Mouse (Mus musculus) lung, embryonic 14.5 days (tissue): ENCODE measurements around the gene 4930595D18Rik. TPM values are rescaled to one million over a fixed set of nuclear protein-coding genes. Genes with fewer than 3 reads are reported as not detected.

Experiments
- ATAC-seq: fragments of 200-750 bp; cut with Nextera tagmentation; 2 replicates; pipeline ENCODE4 v1.8.0; 2017; ENCODE audit warnings: mild to moderate bottlenecking, moderate TSS enrichment, moderate library complexity; ENCODE audit not compliant: insufficient read depth
- DNase-seq: peaks from one replicate; pipeline ENCODE4 v3.0.0-alpha.2; 2015
- H3K27ac ChIP-seq: fragments of 300-500 bp; sonication (generic); 2 replicates; pipeline ENCODE4 v1.5.1; 2014; ENCODE audit warnings: low read depth, mild to moderate bottlenecking, moderate library complexity
- H3K27me3 ChIP-seq: fragments of 300-500 bp; sonication (generic); 2 replicates; pipeline ENCODE4 v1.6.1; 2014; ENCODE audit warnings: low read length, control low read depth; ENCODE audit not compliant: insufficient read depth
- H3K36me3 ChIP-seq: fragments of 300-500 bp; sonication (generic); 2 replicates; pipeline ENCODE4 v1.6.1; 2014; ENCODE audit warnings: control low read depth; ENCODE audit not compliant: insufficient read depth
- H3K4me1 ChIP-seq: fragments of 300-500 bp; sonication (generic); 2 replicates; pipeline ENCODE4 v1.6.1; 2014; ENCODE audit warnings: antibody characterized with exemption, control low read depth; ENCODE audit not compliant: insufficient read depth
- H3K4me2 ChIP-seq: fragments of 300-500 bp; sonication (generic); 2 replicates; pipeline ENCODE4 v1.6.1; 2014; ENCODE audit warnings: mild to moderate bottlenecking
- H3K4me3 ChIP-seq: fragments of 300-500 bp; sonication (generic); 2 replicates; pipeline ENCODE4 v1.5.1; 2014; ENCODE audit warnings: low read depth, low read length
- H3K9ac ChIP-seq: fragments of 300-500 bp; sonication (generic); 2 replicates; pipeline ENCODE4 v1.6.1; 2014
- H3K9me3 ChIP-seq: fragments of 300-500 bp; sonication (generic); 2 replicates; pipeline ENCODE4 v1.6.1; 2016; ENCODE audit warnings: low read depth, low read length, control low read depth
- CTCF ChIP-seq: IDR thresholded peaks from 2 replicates; pipeline ENCODE4 v1.5.1; 2016; ENCODE audit warnings: antibody characterized with exemption, low read depth
- WGBS: fragments of 180-500 bp; shearing (Covaris S2); extraction: QIAGEN DNeasy Blood & Tissue Kit; methylation state at CpG from one replicate; pipeline ENCODE4 v1.1.7; 2014; 5-methylcytosine and 5-hydroxymethylcytosine counted together
- polyA plus RNA-seq: library from polyadenylated mRNA; unstranded; fragments of >200 nt; fragmentation: Nextera tagmentation; extraction: Ambion mirVana; gene quantifications from 2 replicates; pipeline ENCODE4 v1.2.1, GENCODE M21; 2014

Gene 4930595D18Rik
- polyA plus RNA-seq, 1 experiment from 2014 or later, result not detected

DNA sequence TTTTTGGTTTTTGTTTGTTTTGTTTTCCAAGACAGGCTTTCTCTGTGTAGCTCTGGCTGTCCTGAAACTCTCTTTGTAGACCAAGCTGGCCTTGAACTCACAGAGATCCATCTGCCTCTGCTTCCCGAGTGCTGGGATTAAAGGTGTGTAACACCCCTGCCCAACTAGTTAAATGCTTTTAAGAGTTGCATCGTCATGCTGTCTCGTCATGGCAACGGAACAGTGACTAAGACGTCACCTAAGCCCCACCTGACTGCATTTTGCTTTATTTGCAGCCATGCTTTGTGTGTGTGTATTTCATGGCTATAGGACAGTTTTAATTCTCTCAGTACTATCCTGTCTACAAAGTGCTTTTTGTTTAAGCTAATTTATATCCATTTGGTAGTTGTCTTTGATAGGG is 27.4 kb upstream of the 4930595D18Rik start:
- H3K27ac ChIP-seq, result no peak overlapping the region
- no peak overlapping the region for H3K9ac ChIP-seq
- no peaks in the 10 kb centered on the region for H3K9me3 ChIP-seq
- H3K4me1 ChIP-seq, result no peaks in the 10 kb centered on the region
- 77% methylated on average over 5 of the region's 5 CpGs for WGBS
- no peaks in the 10 kb centered on the region for H3K36me3 ChIP-seq
- no peak for ATAC-seq
- H3K4me2 ChIP-seq, result no peak overlapping the region
- H3K4me3 ChIP-seq, result no peak overlapping the region
- no peak for TF ChIP-seq CTCF
- DNase-seq, result no peak
- no peaks in the 10 kb centered on the region for H3K27me3 ChIP-seq

- Histone ChIP-seq H3K9me3 (no peaks in the 10 kb centered on the region), H3K4me2 (no peak overlapping the region), H3K27ac (no peak overlapping the region), H3K9ac (no peak overlapping the region), H3K36me3 (no peaks in the 10 kb centered on the region), H3K27me3 (no peaks in the 10 kb centered on the region), H3K4me3 (no peak overlapping the region), H3K4me1 (no peaks in the 10 kb centered on the region)
- 70% methylated on average over 3 of the region's 3 CpGs for WGBS
- no peak for TF ChIP-seq CTCF
- no peak for DNase-seq
- no peak for ATAC-seq
These were observed 23.4 kb upstream of the 4930595D18Rik start for GRCm38 (mm10) chr12:111207641-111208040.

DNA sequence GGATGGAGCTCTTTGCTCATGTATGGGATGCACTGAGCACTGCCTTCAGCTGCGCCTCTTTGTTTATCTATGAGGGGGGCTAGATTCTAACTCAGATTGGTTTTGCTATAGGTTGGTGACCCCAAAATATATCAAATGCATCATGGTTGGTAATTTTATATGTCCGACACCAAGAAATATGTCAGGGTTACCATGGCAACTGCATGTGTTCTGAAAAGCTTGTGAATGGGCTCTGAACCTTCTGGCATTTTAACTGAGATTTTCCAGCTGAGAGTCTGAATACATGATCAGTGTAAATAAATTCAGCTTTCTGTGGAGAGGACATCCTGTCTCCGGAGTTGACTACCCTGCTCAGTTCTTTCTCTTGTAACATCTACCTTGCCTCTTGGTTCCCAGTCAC is 19.7 kb upstream of the 4930595D18Rik start:
- Histone ChIP-seq H3K9me3 (no peaks in the 10 kb centered on the region), H3K27ac (no peak overlapping the region), H3K27me3 (no peaks in the 10 kb centered on the region), H3K4me2 (no peak overlapping the region), H3K36me3 (no peaks in the 10 kb centered on the region), H3K9ac (no peak overlapping the region), H3K4me1 (no peaks in the 10 kb centered on the region), H3K4me3 (no peak overlapping the region)
- ATAC-seq, result no peak
- no peak for TF ChIP-seq CTCF
- 51% methylated on average over 3 of the region's 3 CpGs for WGBS
- DNase-seq, result peak; percentile 21

DNA sequence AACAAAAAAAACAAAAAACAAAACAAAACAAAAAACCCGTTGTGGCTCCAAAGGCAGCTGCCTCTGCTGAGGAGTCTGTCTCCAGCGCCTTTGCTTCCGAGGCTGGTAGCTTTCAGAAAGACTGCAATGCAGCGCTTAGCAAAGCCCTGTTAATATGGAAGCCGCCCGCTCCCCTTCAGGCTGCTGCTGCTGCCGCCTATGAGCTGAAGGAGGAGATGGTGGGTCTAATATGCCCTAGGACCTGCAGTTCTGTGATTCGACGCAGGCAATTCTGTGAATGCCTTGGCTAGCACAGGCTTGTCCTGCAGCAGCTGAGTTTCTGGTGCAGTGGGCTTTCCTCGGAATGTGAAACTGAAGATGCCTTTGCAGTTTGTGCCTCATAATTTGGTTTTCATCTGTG is 18.8 kb upstream of the 4930595D18Rik start:
- Histone ChIP-seq H3K4me2 (no peak overlapping the region), H3K4me3 (no peak overlapping the region), H3K9ac (no peak overlapping the region), H3K27me3 (no peaks in the 10 kb centered on the region), H3K27ac (no peak overlapping the region), H3K9me3 (no peaks in the 10 kb centered on the region), H3K36me3 (no peaks in the 10 kb centered on the region), H3K4me1 (no peaks in the 10 kb centered on the region)
- ATAC-seq (no peak), DNase-seq (no peak)
- 75% methylated on average over 10 of the region's 10 CpGs for WGBS
- no peak for TF ChIP-seq CTCF

DNA sequence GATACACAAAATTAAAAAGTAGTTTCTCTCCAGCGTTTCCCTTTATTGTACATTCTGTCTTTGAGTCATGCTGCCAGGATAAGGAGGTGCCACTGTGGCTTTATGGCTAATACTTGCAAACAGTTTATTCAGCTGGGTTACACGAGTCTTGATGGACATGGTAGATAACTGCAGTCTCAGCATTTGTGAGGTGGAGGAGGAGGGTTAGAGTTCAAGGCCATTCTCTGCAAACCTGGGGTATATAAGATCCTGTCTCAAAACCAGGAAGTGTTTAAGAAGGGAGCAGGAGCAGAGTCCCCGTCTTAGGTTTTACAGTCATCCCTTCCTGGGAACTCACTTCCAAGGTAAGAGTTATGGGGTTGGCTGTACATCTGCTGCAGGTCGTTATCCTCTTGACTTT is 12.3 kb upstream of the 4930595D18Rik start:
- no peaks in the 10 kb centered on the region for H3K27me3 ChIP-seq
- no peak for ATAC-seq
- no peak overlapping the region for H3K27ac ChIP-seq
- no peaks in the 10 kb centered on the region for H3K4me1 ChIP-seq
- TF ChIP-seq CTCF, result no peak
- no peaks in the 10 kb centered on the region for H3K9me3 ChIP-seq
- 66% methylated on average over 4 of the region's 4 CpGs for WGBS
- H3K4me3 ChIP-seq, result no peak overlapping the region
- DNase-seq, result no peak
- no peak overlapping the region for H3K4me2 ChIP-seq
- H3K36me3 ChIP-seq, result no peaks in the 10 kb centered on the region
- no peak overlapping the region for H3K9ac ChIP-seq

DNA sequence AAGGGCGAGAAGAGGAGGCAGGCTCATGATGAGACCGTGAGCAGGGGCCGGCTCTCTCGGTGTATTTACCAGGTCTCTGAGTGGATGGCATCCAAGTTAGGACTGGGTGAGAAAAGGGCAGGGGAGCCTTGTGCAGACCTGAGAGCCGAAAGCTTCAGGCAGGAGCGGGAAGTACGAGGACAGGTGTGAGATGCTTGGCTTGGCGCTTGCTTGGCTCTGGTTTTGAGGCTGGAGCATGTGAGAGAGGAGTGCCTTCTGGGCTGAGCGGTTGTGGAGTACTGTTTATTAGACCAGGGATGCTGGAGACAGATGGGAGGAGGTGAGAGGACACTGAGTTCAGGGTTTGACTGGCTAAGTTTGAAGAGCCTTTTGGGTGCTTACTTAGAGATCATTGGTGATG is 9.0 kb upstream of the 4930595D18Rik start:
- Histone ChIP-seq H3K9me3 (no peaks in the 10 kb centered on the region), H3K4me1 (no peaks in the 10 kb centered on the region), H3K27ac (no peak overlapping the region), H3K36me3 (no peaks in the 10 kb centered on the region), H3K27me3 (no peaks in the 10 kb centered on the region), H3K4me3 (no peak overlapping the region), H3K4me2 (no peak overlapping the region), H3K9ac (no peak overlapping the region)
- no peak for TF ChIP-seq CTCF
- ATAC-seq (no peak), DNase-seq (no peak)
- 53% methylated on average over 9 of the region's 9 CpGs for WGBS

GRCm38 (mm10) chr12:111192777-111193176 is 8.5 kb upstream of the 4930595D18Rik start:
- ATAC-seq (no peak), DNase-seq (no peak)
- no peak overlapping the region for H3K27ac ChIP-seq
- no peaks in the 10 kb centered on the region for H3K36me3 ChIP-seq
- no peak overlapping the region for H3K4me2 ChIP-seq
- no peaks in the 10 kb centered on the region for H3K9me3 ChIP-seq
- H3K4me1 ChIP-seq, result no peaks in the 10 kb centered on the region
- 60% methylated on average over 6 of the region's 6 CpGs for WGBS
- no peaks in the 10 kb centered on the region for H3K27me3 ChIP-seq
- no peak for TF ChIP-seq CTCF
- H3K9ac ChIP-seq, result no peak overlapping the region
- no peak overlapping the region for H3K4me3 ChIP-seq

DNA sequence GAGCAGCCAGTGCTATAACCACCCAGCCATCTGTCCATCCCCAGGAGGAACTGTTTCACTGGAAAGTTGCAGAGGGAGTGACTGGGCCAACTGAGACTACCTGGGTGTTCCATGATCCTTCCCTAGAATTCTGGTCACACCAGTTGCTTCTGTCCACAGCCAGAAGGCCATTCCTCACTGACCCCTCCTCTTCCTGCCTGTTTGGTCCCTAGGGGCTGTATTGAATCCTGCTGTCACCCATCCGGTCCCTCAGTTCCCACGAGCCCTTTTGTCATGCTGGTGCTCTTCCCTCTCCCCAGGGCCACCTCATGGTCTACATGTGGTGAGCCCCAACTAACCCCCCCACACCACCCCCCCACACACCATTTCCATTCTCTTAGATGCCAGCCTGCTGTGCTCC is 6.6 kb upstream of the 4930595D18Rik start:
- no peak for TF ChIP-seq CTCF
- no peak overlapping the region for H3K4me3 ChIP-seq
- H3K36me3 ChIP-seq, result no peaks in the 10 kb centered on the region
- WGBS, result 48% methylated on average over 2 of the region's 2 CpGs
- no peak for DNase-seq
- no peak overlapping the region for H3K27ac ChIP-seq
- no peaks in the 10 kb centered on the region for H3K4me1 ChIP-seq
- ATAC-seq, result no peak
- H3K27me3 ChIP-seq, result no peaks in the 10 kb centered on the region
- no peak overlapping the region for H3K4me2 ChIP-seq
- no peaks in the 10 kb centered on the region for H3K9me3 ChIP-seq
- no peak overlapping the region for H3K9ac ChIP-seq
